Mouse (Mus musculus) midbrain, embryonic 16.5 days (tissue): ENCODE results near the gene Lmnb2. TPM values are rescaled to one million over a fixed set of nuclear protein-coding genes. Genes with fewer than 3 reads are reported as not detected.

ENCODE experiments used
- ATAC-seq: fragments of 200-750 bp; cut with Nextera tagmentation; 2 replicates; pipeline ENCODE4 v1.8.0; 2017; ENCODE audit warnings: moderate TSS enrichment
- H3K27ac ChIP-seq: fragments of 300-500 bp; sonication (generic); 2 replicates; pipeline ENCODE4 v1.5.1; 2014; ENCODE audit warnings: mild to moderate bottlenecking, low read length, mixed read lengths
- H3K27me3 ChIP-seq: fragments of 300-500 bp; sonication (generic); 2 replicates; pipeline ENCODE4 v1.6.1; 2014; ENCODE audit warnings: low read depth, low read length, mixed read lengths; ENCODE audit not compliant: control insufficient read depth, insufficient read depth
- H3K36me3 ChIP-seq: fragments of 300-500 bp; sonication (generic); 2 replicates; pipeline ENCODE4 v1.6.1; 2014; ENCODE audit warnings: mild to moderate bottlenecking, low read length, moderate library complexity, mixed read lengths; ENCODE audit not compliant: control insufficient read depth, insufficient read depth
- H3K4me1 ChIP-seq: fragments of 300-500 bp; sonication (generic); 2 replicates; pipeline ENCODE4 v1.6.1; 2014; ENCODE audit warnings: mild to moderate bottlenecking, low read length, mixed read lengths; ENCODE audit not compliant: control insufficient read depth, insufficient read depth
- H3K4me2 ChIP-seq: fragments of 300-500 bp; sonication (generic); 2 replicates; pipeline ENCODE4 v1.6.1; 2014; ENCODE audit warnings: mild to moderate bottlenecking, low read length, mixed read lengths
- H3K4me3 ChIP-seq: fragments of 300-500 bp; sonication (generic); 2 replicates; pipeline ENCODE4 v1.5.1; 2014; ENCODE audit warnings: low read depth, mild to moderate bottlenecking, low read length, moderate library complexity, mixed read lengths
- H3K9ac ChIP-seq: fragments of 300-500 bp; sonication (generic); 2 replicates; pipeline ENCODE4 v1.6.1; 2014; ENCODE audit warnings: low read depth, low read length, mixed read lengths
- H3K9me3 ChIP-seq: fragments of 300-500 bp; sonication (generic); replicated peaks from 2 replicates; pipeline ENCODE4 v1.6.1; 2014; ENCODE audit warnings: mild to moderate bottlenecking, low read length, mixed read lengths; ENCODE audit not compliant: control insufficient read depth, poor library complexity, severe bottlenecking
- WGBS: fragments of 180-500 bp; shearing (Covaris S2); extraction: QIAGEN DNeasy Blood & Tissue Kit; methylation state at CpG from one replicate; pipeline ENCODE4 v1.1.7; 2014; 5-methylcytosine and 5-hydroxymethylcytosine counted together
- polyA plus RNA-seq: library from polyadenylated mRNA; unstranded; fragments of >200 nt; fragmentation: Nextera tagmentation; extraction: Ambion mirVana; gene quantifications from 2 replicates; pipeline ENCODE4 v1.2.1, GENCODE M21; 2015

The Lmnb2 gene
- polyA plus RNA-seq, 1 experiment from 2014 or later, result 40.4 TPM

GRCm38 (mm10) chr10:80949081-80949480 lies 31.0 kb upstream of the Lmnb2 start:
- H3K36me3 ChIP-seq, result no peaks in the 10 kb centered on the region
- H3K27me3 ChIP-seq, result no peaks in the 10 kb centered on the region
- ATAC-seq, result no peak
- no peaks in the 10 kb centered on the region for H3K4me1 ChIP-seq
- no peak overlapping the region for H3K4me2 ChIP-seq
- no peaks in the 10 kb centered on the region for H3K9me3 ChIP-seq
- H3K9ac ChIP-seq, result no peak overlapping the region
- H3K27ac ChIP-seq, result no peak overlapping the region
- WGBS, result 70% methylated on average over 3 of the region's 3 CpGs
- no peak overlapping the region for H3K4me3 ChIP-seq

GRCm38 (mm10) chr10:80948570-80948969 lies 30.5 kb upstream of the Lmnb2 start:
- no peak overlapping the region for H3K4me2 ChIP-seq
- ATAC-seq, result no peak
- H3K27me3 ChIP-seq, result no peaks in the 10 kb centered on the region
- H3K4me1 ChIP-seq, result no peaks in the 10 kb centered on the region
- H3K27ac ChIP-seq, result no peak overlapping the region
- H3K9me3 ChIP-seq, result no peaks in the 10 kb centered on the region
- WGBS, result 30% methylated on average over 6 of the region's 6 CpGs
- no peak overlapping the region for H3K4me3 ChIP-seq
- no peak overlapping the region for H3K9ac ChIP-seq
- no peaks in the 10 kb centered on the region for H3K36me3 ChIP-seq

GRCm38 (mm10) chr10:80947802-80948201 lies 29.8 kb upstream of the Lmnb2 start:
- no peak for ATAC-seq
- H3K27me3 ChIP-seq, result no peaks in the 10 kb centered on the region
- 60% methylated on average over 2 of the region's 2 CpGs for WGBS

GRCm38 (mm10) chr10:80946684-80947437 lies 28.8 kb upstream of the Lmnb2 start:
- ATAC-seq, result no peak
- Histone ChIP-seq H3K9me3 (no peaks in the 10 kb centered on the region), H3K4me2 (no peak overlapping the region), H3K27me3 (no peaks in the 10 kb centered on the region), H3K27ac (no peak overlapping the region), H3K9ac (no peak overlapping the region), H3K4me3 (no peak overlapping the region), H3K4me1 (no peaks in the 10 kb centered on the region), H3K36me3 (no peaks in the 10 kb centered on the region)
- 67% methylated on average over 14 of the region's 14 CpGs for WGBS

More at GRCm38 (mm10) chr10:80947802-80948201, 29.8 kb upstream of the Lmnb2 start:
- H3K4me1 ChIP-seq, result no peaks in the 10 kb centered on the region
- no peak overlapping the region for H3K4me3 ChIP-seq
- no peak overlapping the region for H3K27ac ChIP-seq
- H3K4me2 ChIP-seq, result no peak overlapping the region
- 0 out of 2 replicates have a peak overlapping the region, but pooled peaks have one; percentile 6 for H3K9ac ChIP-seq
- no peaks in the 10 kb centered on the region for H3K9me3 ChIP-seq
- H3K36me3 ChIP-seq, result no peaks in the 10 kb centered on the region

- no peak overlapping the region for H3K4me2 ChIP-seq
- no peaks in the 10 kb centered on the region for H3K9me3 ChIP-seq
- no peak overlapping the region for H3K9ac ChIP-seq
- peaks cover 10% of the 10 kb centered on the region; the same call in 1 of the 2 replicates for H3K4me1 ChIP-seq
- H3K27ac ChIP-seq, result no peak overlapping the region
- no peaks in the 10 kb centered on the region for H3K27me3 ChIP-seq
- WGBS, result 84% methylated on average over 5 of the region's 5 CpGs
- no peaks in the 10 kb centered on the region for H3K36me3 ChIP-seq
- no peak for ATAC-seq
- H3K4me3 ChIP-seq, result no peak overlapping the region
Measured at GRCm38 (mm10) chr10:80944231-80944630, 26.2 kb upstream of the Lmnb2 start.

- Histone ChIP-seq H3K27ac (no peak overlapping the region), H3K9me3 (no peaks in the 10 kb centered on the region), H3K9ac (no peak overlapping the region), H3K4me3 (no peak overlapping the region), H3K36me3 (no peaks in the 10 kb centered on the region), H3K4me1 (peaks cover 12% of the 10 kb centered on the region; the same call in 1 of the 2 replicates), H3K27me3 (no peaks in the 10 kb centered on the region), H3K4me2 (no peak overlapping the region)
- ATAC-seq, result no peak
- 90% methylated on average over 9 of the region's 9 CpGs for WGBS
Measured at GRCm38 (mm10) chr10:80943701-80944100, 25.7 kb upstream of the Lmnb2 start.

- H3K9ac ChIP-seq, result no peak overlapping the region
- no peak overlapping the region for H3K4me2 ChIP-seq
- 65% methylated on average over 8 of the region's 8 CpGs for WGBS
- no peaks in the 10 kb centered on the region for H3K9me3 ChIP-seq
- no peaks in the 10 kb centered on the region; the same call in 1 of the 2 replicates for H3K27me3 ChIP-seq
- peaks cover 12% of the 10 kb centered on the region; the same call in 1 of the 2 replicates for H3K4me1 ChIP-seq
- H3K27ac ChIP-seq, result no peak overlapping the region
- no peak overlapping the region for H3K4me3 ChIP-seq
- H3K36me3 ChIP-seq, result no peaks in the 10 kb centered on the region
- ATAC-seq, result no peak
Measured at GRCm38 (mm10) chr10:80942919-80943318, 24.9 kb upstream of the Lmnb2 start.

- Histone ChIP-seq H3K9me3 (no peaks in the 10 kb centered on the region), H3K4me3 (no peak overlapping the region), H3K27ac (no peak overlapping the region), H3K9ac (no peak overlapping the region), H3K4me1 (peaks cover 12% of the 10 kb centered on the region; the same call in 1 of the 2 replicates), H3K27me3 (peaks cover 6% of the 10 kb centered on the region), H3K36me3 (no peaks in the 10 kb centered on the region), H3K4me2 (no peak overlapping the region)
- no peak for ATAC-seq
- WGBS, result 79% methylated on average over 2 of the region's 2 CpGs
Measured at GRCm38 (mm10) chr10:80940988-80941347, 22.9 kb upstream of the Lmnb2 start.

GRCm38 (mm10) chr10:80940320-80940987 lies 22.4 kb upstream of the Lmnb2 start:
- no peak for ATAC-seq
- H3K4me3 ChIP-seq, result peak overlapping the region; percentile 39
- no peaks in the 10 kb centered on the region for H3K36me3 ChIP-seq
- H3K9ac ChIP-seq, result peak overlapping the region; percentile 63
- peaks cover 6% of the 10 kb centered on the region for H3K27me3 ChIP-seq
- WGBS, result 53% methylated on average over 8 of the region's 8 CpGs
- no peaks in the 10 kb centered on the region for H3K9me3 ChIP-seq
- peaks cover 16% of the 10 kb centered on the region; the same call in 1 of the 2 replicates for H3K4me1 ChIP-seq
- peak overlapping the region; percentile 67 for H3K27ac ChIP-seq
- peak overlapping the region; percentile 77 for H3K4me2 ChIP-seq
